Mouse (Mus musculus) bone marrow, adult 2 months (tissue): ENCODE measurements at regions not wholly inside any gene's neighbourhood (a gene's known extent, or its start where the extent isn't known, plus 50 kb on each side); places are given as distances from the start of the nearest gene placed in this dataset.
A peak's percentile ranks its signal among the peaks of the same experiment; 100 is the strongest.

ENCODE experiments used
- H3K27ac ChIP-seq: fragments of 200-500 bp; 2 replicates; pipeline ENCODE4 v1.5.1; 2012; ENCODE audit warnings: low read depth, mild to moderate bottlenecking, control low read depth, inconsistent platforms, low read length; ENCODE audit not compliant: control insufficient read depth, poor library complexity, insufficient read depth
- H3K4me1 ChIP-seq: fragments of 200-500 bp; 2 replicates; pipeline ENCODE4 v1.6.1; 2011; ENCODE audit warnings: low read length; ENCODE audit not compliant: control insufficient read depth, insufficient read depth
- H3K4me3 ChIP-seq: fragments of 200-500 bp; replicated peaks from 2 replicates; pipeline ENCODE3; 2011; ENCODE audit warnings: mild to moderate bottlenecking, low read depth, low read length, control low read depth; ENCODE audit not compliant: control insufficient read depth
- CTCF ChIP-seq: fragments of 200-500 bp; IDR thresholded peaks from 2 replicates; pipeline ENCODE4 v1.5.1; 2011; ENCODE audit warnings: low read length, control low read depth; ENCODE audit not compliant: control insufficient read depth, insufficient read depth
- POLR2A ChIP-seq: fragments of 200-500 bp; IDR thresholded peaks from 2 replicates; pipeline ENCODE4 v1.6.1; 2011; ENCODE audit warnings: low read depth, mild to moderate bottlenecking, control low read depth, low read length, borderline replicate concordance; ENCODE audit not compliant: control insufficient read depth
- WGBS: fragments of 180-500 bp; shearing (Covaris S2); methylation state at CpG from one replicate; pipeline ENCODE4 v1.1.7; 2018; 5-methylcytosine and 5-hydroxymethylcytosine counted together

DNA sequence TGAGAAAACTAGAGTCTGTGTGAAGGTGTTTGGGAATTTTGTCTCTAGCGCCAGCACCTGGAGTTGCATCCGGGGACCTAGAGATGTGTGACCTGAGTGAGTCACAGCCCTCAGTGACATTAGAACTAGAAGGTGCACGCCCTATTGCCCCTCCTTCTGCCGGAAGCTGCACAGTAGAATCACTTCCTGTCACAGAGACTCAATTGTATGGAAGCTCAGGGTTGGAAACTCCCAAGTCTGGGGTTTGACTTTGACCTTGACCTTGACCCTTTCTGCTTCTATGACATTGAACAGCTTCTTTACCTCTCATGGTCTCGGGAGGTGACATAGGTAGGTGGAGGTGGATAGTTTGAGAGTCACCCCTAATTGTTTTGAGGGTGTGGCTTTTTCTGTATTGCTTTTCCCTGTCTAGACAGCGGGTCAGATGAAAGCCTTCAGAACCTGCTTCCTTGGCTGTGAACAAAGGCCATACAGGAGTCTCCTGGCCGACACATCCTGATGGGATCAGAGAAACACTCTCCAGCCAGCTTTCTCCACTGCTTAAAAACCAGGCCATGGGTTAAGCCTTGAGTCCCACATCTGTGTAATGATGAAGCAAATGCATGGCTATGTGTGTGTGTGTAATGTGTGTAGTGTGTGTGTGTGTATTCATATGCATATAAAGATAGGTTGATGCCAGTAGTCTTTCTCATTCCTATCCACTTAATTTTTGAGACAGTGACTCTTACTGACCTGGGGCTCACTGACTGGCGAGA is 328.7 kb downstream of the Gm45692 start:
- H3K4me3 ChIP-seq: no peak overlapping the region
- 65% methylated on average over 8 of the region's 8 CpGs for WGBS
- TF ChIP-seq CTCF: no peak
- H3K27ac ChIP-seq: no peak overlapping the region
- H3K4me1 ChIP-seq: no peaks in the 10 kb centered on the region

DNA sequence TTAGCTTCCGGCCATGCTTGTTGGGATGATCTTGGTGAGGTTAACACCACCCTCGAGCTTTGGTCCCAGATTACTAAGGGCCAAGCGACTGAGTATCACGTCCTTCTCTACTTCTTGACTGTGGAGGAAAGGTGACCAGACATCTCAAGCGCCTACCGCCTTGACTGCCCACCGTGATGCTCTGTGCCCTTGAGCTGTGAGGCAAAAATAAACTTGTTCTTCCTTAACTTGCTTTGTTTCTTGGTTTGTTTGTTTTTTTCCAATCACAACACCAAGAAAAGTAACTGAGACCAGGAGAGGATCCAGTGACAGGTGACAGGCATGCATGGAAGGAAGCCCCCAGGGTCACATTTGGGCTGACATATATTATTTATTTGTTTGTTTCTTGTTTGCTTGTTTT is 330.0 kb downstream of the Gm45692 start:
- H3K4me1 ChIP-seq: no peaks in the 10 kb centered on the region
- WGBS: 85% methylated on average over 7 of the region's 7 CpGs

DNA sequence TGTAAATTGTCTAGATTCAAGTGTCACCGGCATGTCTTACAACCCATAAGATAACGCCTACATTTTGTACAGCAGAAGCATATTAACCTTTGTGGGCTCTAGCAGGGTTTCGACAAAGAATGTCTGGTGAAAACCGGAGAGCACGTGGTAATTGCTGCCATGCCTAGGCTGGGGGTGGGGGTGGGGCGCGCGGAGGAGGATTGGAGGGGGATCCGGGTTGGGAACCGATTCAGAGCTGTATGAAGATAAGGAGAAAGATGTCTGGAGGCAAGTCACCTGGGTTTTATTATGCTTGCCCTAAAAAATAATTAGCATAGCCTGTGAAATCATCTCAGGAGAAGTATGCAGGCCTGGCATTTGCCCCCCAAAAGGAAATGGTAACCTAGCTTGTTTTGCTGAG is 331.2 kb downstream of the Gm45692 start:
- TF ChIP-seq POLR2A (no peak), CTCF (no peak)
- no peak overlapping the region for H3K4me3 ChIP-seq
- H3K4me1 ChIP-seq: no peaks in the 10 kb centered on the region
- H3K27ac ChIP-seq: no peak overlapping the region
- WGBS: 77% methylated on average over 10 of the region's 10 CpGs

More for the DNA sequence above, 330.0 kb downstream of the Gm45692 start:
- Histone ChIP-seq H3K27ac (no peak overlapping the region), H3K4me3 (no peak overlapping the region)
- TF ChIP-seq POLR2A (no peak), CTCF (no peak)

DNA sequence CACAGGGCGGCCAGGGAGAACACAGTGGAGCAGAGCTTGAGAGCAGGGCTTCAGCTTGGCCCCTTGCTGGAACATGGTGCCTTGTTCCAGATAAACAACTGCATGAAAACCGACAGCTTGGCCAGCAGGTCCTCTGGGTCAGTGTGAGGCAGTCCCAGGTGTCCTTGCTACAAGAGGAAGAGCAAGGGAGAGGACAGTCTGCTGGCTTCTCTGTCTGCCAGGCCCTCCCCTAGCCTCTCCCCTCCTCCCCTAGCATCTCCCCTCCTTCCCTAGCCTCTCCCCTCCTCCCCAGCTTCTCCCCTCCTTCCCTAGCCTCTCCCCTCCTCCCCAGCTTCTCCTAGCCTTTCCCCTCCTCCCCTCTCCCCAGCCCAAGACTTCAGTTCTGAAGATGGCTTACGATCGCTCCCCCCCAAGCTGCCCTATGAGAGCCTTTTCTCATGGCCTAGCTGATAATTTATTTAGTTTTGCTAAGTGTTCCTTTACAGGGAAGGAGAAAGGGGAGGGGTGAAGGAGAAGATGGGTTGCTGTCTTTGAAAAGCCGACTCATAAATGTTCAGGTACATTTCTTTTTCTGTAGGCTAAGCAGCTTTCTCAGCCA is 333.7 kb downstream of the Gm45692 start:
- TF ChIP-seq CTCF (no peak), POLR2A (no peak)
- no peaks in the 10 kb centered on the region for H3K4me1 ChIP-seq
- WGBS: 63% methylated on average over 5 of the region's 5 CpGs
- no peak overlapping the region for H3K4me3 ChIP-seq
- H3K27ac ChIP-seq: no peak overlapping the region

DNA sequence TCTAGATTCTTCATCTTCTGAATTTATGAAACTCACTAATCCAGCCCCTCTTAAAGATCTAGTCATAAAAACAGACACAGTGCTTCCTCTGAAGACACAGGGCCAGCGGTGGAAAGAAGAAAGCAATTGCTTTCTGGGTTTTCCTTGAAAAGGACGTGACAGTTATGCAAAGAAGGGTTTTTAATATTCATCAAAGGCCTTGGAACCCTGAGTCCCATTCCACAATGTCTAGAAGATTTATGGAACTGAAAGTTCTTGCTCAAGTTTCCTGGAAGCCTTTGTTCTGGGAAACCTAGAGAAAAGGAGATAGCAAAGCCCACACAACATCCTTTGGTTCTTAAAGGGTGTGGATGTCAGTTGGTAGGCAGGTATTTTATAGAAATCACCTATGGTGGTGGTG is 346.0 kb downstream of the Gm45692 start:
- H3K4me1 ChIP-seq: no peaks in the 10 kb centered on the region
- 52% methylated on average over 2 of the region's 2 CpGs for WGBS
- no peak overlapping the region for H3K4me3 ChIP-seq
- no peak overlapping the region for H3K27ac ChIP-seq
- TF ChIP-seq POLR2A (no peak), CTCF (no peak)

DNA sequence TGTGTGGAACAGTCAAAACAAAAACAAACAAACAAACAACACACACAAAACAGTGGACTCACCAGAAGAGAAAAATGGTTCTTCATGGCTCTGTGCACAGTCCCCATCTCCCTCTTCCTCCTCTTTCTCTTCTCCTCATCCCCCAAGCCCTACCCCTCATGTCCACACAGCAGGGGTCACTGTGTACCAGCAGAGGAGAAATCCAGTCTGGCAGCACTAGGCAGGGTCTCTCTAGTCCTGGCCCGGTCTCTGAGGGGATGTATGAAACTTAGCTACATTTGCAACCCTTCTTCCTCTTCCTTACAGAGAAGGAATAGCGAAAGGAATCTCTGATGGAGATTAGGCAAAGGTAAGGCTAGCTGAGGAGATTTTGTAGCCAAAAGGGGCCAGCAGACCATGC is 349.1 kb downstream of the Gm45692 start:
- H3K4me1 ChIP-seq: no peaks in the 10 kb centered on the region; the same call in 1 of the 2 replicates
- H3K4me3 ChIP-seq: no peak overlapping the region
- 58% methylated on average over 2 of the region's 2 CpGs for WGBS
- TF ChIP-seq POLR2A (no peak), CTCF (peak; percentile 36; the same call in 1 of the 2 replicates)
- no peak overlapping the region for H3K27ac ChIP-seq

DNA sequence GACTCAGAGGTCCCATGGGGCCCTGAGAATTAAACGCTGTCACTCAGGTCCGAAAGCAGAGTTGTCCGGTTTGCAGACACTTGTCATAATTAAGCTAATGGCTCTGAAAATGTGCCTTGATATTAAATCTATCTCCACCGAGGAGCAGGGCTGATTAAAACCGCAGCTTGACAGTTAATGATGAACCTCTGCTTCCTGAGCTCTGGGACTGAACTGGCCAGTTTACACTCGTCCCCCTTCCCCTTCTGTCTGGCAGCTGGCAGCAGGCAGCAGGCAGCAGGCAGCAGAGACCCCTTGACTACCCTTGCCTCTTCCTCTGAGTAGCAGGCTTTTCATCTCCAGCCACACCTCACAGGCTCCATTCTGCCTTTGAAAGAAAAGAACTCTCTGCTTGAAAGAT is 350.4 kb downstream of the Gm45692 start:
- Histone ChIP-seq H3K4me3 (no peak overlapping the region), H3K27ac (no peak overlapping the region), H3K4me1 (no peaks in the 10 kb centered on the region; the same call in 1 of the 2 replicates)
- 50% methylated on average over 6 of the region's 6 CpGs for WGBS
- TF ChIP-seq CTCF: no peak
- no peak for TF ChIP-seq POLR2A

DNA sequence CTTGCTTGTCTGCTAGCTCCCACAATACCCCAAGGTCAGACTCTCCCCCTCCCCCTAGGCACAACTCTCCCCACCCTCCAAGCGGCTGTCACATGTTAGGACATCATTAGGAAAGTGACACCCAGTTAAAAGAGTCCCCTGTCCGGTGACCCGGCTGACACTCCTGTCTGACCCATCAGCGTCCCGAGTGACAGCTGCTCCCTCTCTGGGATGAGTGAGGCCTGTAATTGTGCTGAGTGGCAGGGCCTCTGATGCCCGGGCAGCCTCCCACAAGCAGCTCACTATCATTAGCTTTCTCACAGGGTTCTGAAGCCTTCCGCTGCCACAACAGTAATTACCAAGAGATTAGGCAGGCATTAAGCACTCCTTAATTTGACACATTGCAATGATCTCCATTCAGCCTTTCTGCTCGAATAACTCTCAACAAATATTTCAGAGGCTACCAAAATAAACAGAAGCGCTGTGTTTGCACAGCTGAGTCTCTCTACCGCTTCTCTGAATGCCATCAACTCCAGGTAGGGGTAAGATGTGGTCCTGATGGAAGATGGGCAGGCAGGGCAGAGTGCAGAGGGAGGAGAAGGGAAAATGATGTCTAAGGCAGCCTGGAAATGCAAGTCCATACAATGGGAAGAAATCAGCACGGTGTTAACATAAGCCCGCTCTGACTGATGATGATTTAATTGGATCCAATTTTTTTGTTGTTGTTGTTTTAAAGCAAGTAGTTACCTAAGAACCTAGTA is 352.6 kb downstream of the Gm45692 start:
- H3K27ac ChIP-seq: no peak overlapping the region
- no peaks in the 10 kb centered on the region; the same call in 1 of the 2 replicates for H3K4me1 ChIP-seq
- H3K4me3 ChIP-seq: no peak overlapping the region
- TF ChIP-seq POLR2A (no peak), CTCF (no peak)
- WGBS: 78% methylated on average over 12 of the region's 12 CpGs
